Mouse (Mus musculus): ENCODE results near the gene Bco1.

GRCm38 (mm10) chr8:117133702-117134101 lies 38.0 kb downstream of the Bco1 start:
- TF ChIP-seq CTCF (conservative IDR thresholded peaks at IDR 0.05; ENCODE audit: insufficient read depth, insufficient read length, low read depth, low read length) (no peak), POLR2A (IDR thresholded peaks at IDR 0.05; ENCODE audit: low read depth, low read length) (no peak)
